Mouse (Mus musculus) liver, postnatal 0 days (tissue): ENCODE data around the gene Hpn.

Experiments used
- CTCF ChIP-seq: sonication (generic); IDR thresholded peaks from 2 replicates; pipeline ENCODE4 v1.5.1; 2016; ENCODE audit warnings: antibody characterized with exemption, low read depth
- EP300 ChIP-seq: IDR thresholded peaks from 2 replicates; pipeline ENCODE4 v1.6.1; 2016; ENCODE audit warnings: antibody characterized with exemption, low read depth, mild to moderate bottlenecking

- TF ChIP-seq CTCF (no peak), EP300 (no peak)
These were observed 58.6 kb downstream of the Hpn start for GRCm38 (mm10) chr7:31056448-31056847.
